Mouse (Mus musculus) forebrain, postnatal 0 days (tissue): ENCODE data around the gene Ly6g. TPM values are rescaled to one million over a fixed set of nuclear protein-coding genes. Genes with fewer than 3 reads are reported as not detected.
"Not testable (repeated sequence)": the region's sequence is repeated elsewhere in the genome, so short reads cannot be mapped to it uniquely, and the experiment has no call there.

Experiments
- ATAC-seq: fragments of 200-750 bp; cut with Nextera tagmentation; 2 replicates; pipeline ENCODE4 v1.8.0; 2017; ENCODE audit warnings: mild to moderate bottlenecking, moderate library complexity
- DNase-seq: peaks from one replicate; pipeline ENCODE4 v3.0.0-alpha.2; 2015
- H3K27ac ChIP-seq: fragments of 300-500 bp; sonication (generic); 2 replicates; pipeline ENCODE4 v1.5.1; 2014; ENCODE audit warnings: low read depth, mild to moderate bottlenecking, antibody characterized with exemption, low read length, moderate library complexity, mixed read lengths
- H3K27me3 ChIP-seq: fragments of 300-500 bp; sonication (generic); 2 replicates; pipeline ENCODE4 v1.6.1; 2014; ENCODE audit warnings: mild to moderate bottlenecking, low read length, mixed read lengths; ENCODE audit not compliant: insufficient read depth
- H3K36me3 ChIP-seq: fragments of 300-500 bp; sonication (generic); 2 replicates; pipeline ENCODE4 v1.6.1; 2014; ENCODE audit warnings: mild to moderate bottlenecking, moderate library complexity; ENCODE audit not compliant: insufficient read depth
- H3K4me1 ChIP-seq: fragments of 300-500 bp; sonication (generic); 2 replicates; pipeline ENCODE4 v1.6.1; 2014; ENCODE audit warnings: antibody characterized with exemption; ENCODE audit not compliant: insufficient read depth
- H3K4me2 ChIP-seq: fragments of 300-500 bp; sonication (generic); 2 replicates; pipeline ENCODE4 v1.6.1; 2014; ENCODE audit warnings: low read depth, mild to moderate bottlenecking, moderate library complexity
- H3K4me3 ChIP-seq: fragments of 300-500 bp; sonication (generic); 2 replicates; pipeline ENCODE4 v1.5.1; 2014; ENCODE audit warnings: low read depth, low read length, mixed read lengths
- H3K9ac ChIP-seq: fragments of 300-500 bp; sonication (generic); 2 replicates; pipeline ENCODE4 v1.6.1; 2014; ENCODE audit warnings: mild to moderate bottlenecking
- H3K9me3 ChIP-seq: fragments of 300-500 bp; sonication (generic); 2 replicates; pipeline ENCODE4 v1.6.1; 2016; ENCODE audit warnings: low read length
- CTCF ChIP-seq: sonication (generic); IDR thresholded peaks from 2 replicates; pipeline ENCODE4 v1.5.1; 2016; ENCODE audit warnings: antibody characterized with exemption, control low read depth, low read depth
- WGBS: fragments of 180-500 bp; shearing (Covaris S2); extraction: QIAGEN DNeasy Blood & Tissue Kit; methylation state at CpG from one replicate; pipeline ENCODE4 v1.1.7; 2014; 5-methylcytosine and 5-hydroxymethylcytosine counted together
- polyA plus RNA-seq: library from polyadenylated mRNA; unstranded; fragments of >200 nt; fragmentation: Nextera tagmentation; extraction: Ambion mirVana; gene quantifications from 2 replicates; pipeline ENCODE4 v1.2.1, GENCODE M21; 2015
- total RNA-seq: library from RNA; depleted of rRNA; stranded (reverse); fragments of >200 nt; gene quantifications from 2 replicates; pipeline ENCODE4 v1.2.3, GENCODE M21; 2014; rRNA removed

Gene Ly6g
- total RNA-seq (not detected in 2 replicates), polyA plus RNA-seq (not detected in 2 replicates)

- no peak for TF ChIP-seq CTCF
- Histone ChIP-seq H3K36me3 (no peaks in the 10 kb centered on the region), H3K4me3 (no peak within 1 kb of the TSS), H3K4me2 (no peak within 1 kb of the TSS), H3K27me3 (no peaks in the 10 kb centered on the region), H3K27ac (no peak within 1 kb of the TSS), H3K9ac (no peak within 1 kb of the TSS), H3K4me1 (no peaks in the 10 kb centered on the region), H3K9me3 (no peaks in the 10 kb centered on the region)
- ATAC-seq (no peak), DNase-seq (no peak)
- 90% methylated on average over 1 of the region's 1 CpGs for WGBS
Measured at GRCm38 (mm10) chr15:75154940-75155339, at the start of gene Ly6g. Gene Ly6g, plus strand, starts transcription at chr15:75155240.

- not testable (repeated sequence) for H3K9me3 ChIP-seq, H3K4me1 ChIP-seq, H3K9ac ChIP-seq, ATAC-seq, H3K27me3 ChIP-seq, H3K4me2 ChIP-seq, H3K27ac ChIP-seq, H3K36me3 ChIP-seq, DNase-seq, H3K4me3 ChIP-seq
- 85% methylated on average over 2 of the region's 5 CpGs for WGBS
Measured at GRCm38 (mm10) chr15:75110424-75110823, 44.6 kb upstream of the Ly6g start.

- not testable (repeated sequence) for H3K4me1 ChIP-seq, H3K4me2 ChIP-seq, H3K4me3 ChIP-seq, DNase-seq, H3K27ac ChIP-seq, H3K27me3 ChIP-seq, H3K9me3 ChIP-seq, H3K9ac ChIP-seq, H3K36me3 ChIP-seq, ATAC-seq
- WGBS, result 80% methylated on average over 1 of the region's 1 CpGs
Measured at GRCm38 (mm10) chr15:75111861-75112630, 43.0 kb upstream of the Ly6g start, which contains the start of gene Ly6c2. Gene Ly6c2, minus strand, starts transcription at chr15:75111970.

GRCm38 (mm10) chr15:75116525-75116924 lies 38.5 kb upstream of the Ly6g start:
- TF ChIP-seq CTCF, result no peak
- DNase-seq, result no peak
- no peaks in the 10 kb centered on the region for H3K9me3 ChIP-seq
- H3K9ac ChIP-seq, result no peak overlapping the region
- H3K36me3 ChIP-seq, result no peaks in the 10 kb centered on the region
- no peak overlapping the region for H3K4me2 ChIP-seq
- H3K4me3 ChIP-seq, result no peak overlapping the region
- no peaks in the 10 kb centered on the region for H3K4me1 ChIP-seq
- ATAC-seq, result no peak
- H3K27me3 ChIP-seq, result no peaks in the 10 kb centered on the region
- H3K27ac ChIP-seq, result no peak overlapping the region
- 97% methylated on average over 2 of the region's 2 CpGs for WGBS

GRCm38 (mm10) chr15:75117481-75117880 lies 37.6 kb upstream of the Ly6g start:
- DNase-seq, H3K27me3 ChIP-seq, ATAC-seq, H3K4me3 ChIP-seq, H3K9ac ChIP-seq, H3K4me2 ChIP-seq, H3K4me1 ChIP-seq, H3K9me3 ChIP-seq, H3K36me3 ChIP-seq, H3K27ac ChIP-seq: not testable (repeated sequence)
- WGBS, result 95% methylated on average over 5 of the region's 5 CpGs

GRCm38 (mm10) chr15:75118742-75119141 lies 36.3 kb upstream of the Ly6g start:
- 19% methylated on average over 5 of the region's 7 CpGs for WGBS

GRCm38 (mm10) chr15:75120066-75120465 lies 35.0 kb upstream of the Ly6g start:
- Histone ChIP-seq H3K9me3 (no peaks in the 10 kb centered on the region), H3K9ac (no peak overlapping the region), H3K27me3 (no peaks in the 10 kb centered on the region), H3K27ac (no peak overlapping the region), H3K4me1 (no peaks in the 10 kb centered on the region), H3K4me3 (no peak overlapping the region), H3K4me2 (no peak overlapping the region), H3K36me3 (no peaks in the 10 kb centered on the region)
- DNase-seq (peak; percentile 7), ATAC-seq (no peak)
- TF ChIP-seq CTCF, result peak; percentile 63
- 17% methylated on average over 2 of the region's 2 CpGs for WGBS

More at GRCm38 (mm10) chr15:75118742-75119141, 36.3 kb upstream of the Ly6g start:
- not testable (repeated sequence) for ATAC-seq, H3K27me3 ChIP-seq, H3K9me3 ChIP-seq, H3K4me2 ChIP-seq, H3K4me1 ChIP-seq, H3K9ac ChIP-seq, H3K27ac ChIP-seq, H3K4me3 ChIP-seq, H3K36me3 ChIP-seq
- DNase-seq, result peak; percentile 13
- TF ChIP-seq CTCF, result peak; percentile 63

GRCm38 (mm10) chr15:75132346-75132745 lies 22.7 kb upstream of the Ly6g start:
- H3K4me3 ChIP-seq, DNase-seq, ATAC-seq, H3K27ac ChIP-seq, H3K4me2 ChIP-seq, H3K4me1 ChIP-seq, H3K9me3 ChIP-seq, H3K36me3 ChIP-seq, H3K9ac ChIP-seq, H3K27me3 ChIP-seq: not testable (repeated sequence)
- 88% methylated on average over 2 of the region's 2 CpGs for WGBS

GRCm38 (mm10) chr15:75135090-75135783 lies 19.8 kb upstream of the Ly6g start:
- H3K4me3 ChIP-seq, H3K4me2 ChIP-seq, H3K9ac ChIP-seq, H3K27ac ChIP-seq, H3K27me3 ChIP-seq, H3K4me1 ChIP-seq, ATAC-seq, H3K9me3 ChIP-seq, H3K36me3 ChIP-seq, DNase-seq: not testable (repeated sequence)
- 91% methylated on average over 2 of the region's 2 CpGs for WGBS

- not testable (repeated sequence) for ATAC-seq, DNase-seq, H3K4me3 ChIP-seq, H3K36me3 ChIP-seq, H3K27me3 ChIP-seq, H3K27ac ChIP-seq, H3K9ac ChIP-seq, H3K4me1 ChIP-seq, H3K4me2 ChIP-seq, H3K9me3 ChIP-seq
- 71% methylated on average over 3 of the region's 3 CpGs for WGBS
Measured at GRCm38 (mm10) chr15:75137739-75138138, 17.3 kb upstream of the Ly6g start.
